Mouse (Mus musculus) right cerebral cortex, adult 2 months (tissue): ENCODE results near the gene Egflam.

Experiments used
- DNase-seq, 2 experiments: peaks; one replicate each; pipeline ENCODE4 v3.0.0; 2021 to 2022; ENCODE audit warnings: low spot score in 2 of 2

Gene Egflam

GRCm38 (mm10) chr15:7180576-7180975 is 217.6 kb downstream of the Egflam start:
- no peak for DNase-seq

DNA sequence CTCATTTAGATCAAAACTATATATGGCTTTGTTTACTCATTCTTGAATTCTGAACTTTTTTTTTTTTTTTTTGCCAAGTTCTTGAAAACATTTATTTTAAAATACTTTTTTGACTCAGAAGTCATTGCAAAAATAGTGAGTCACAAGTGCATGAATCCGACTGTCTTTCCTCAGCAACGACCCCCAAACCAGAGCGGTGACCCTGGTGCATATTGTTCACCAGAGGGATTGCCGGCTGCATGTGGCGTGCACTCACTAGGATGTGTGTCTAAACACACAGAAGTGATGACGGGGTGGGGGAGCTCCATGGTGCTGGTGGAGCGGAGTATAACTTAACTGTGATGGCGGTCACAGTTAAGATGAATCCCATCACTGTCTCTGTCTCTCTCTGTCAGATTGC is 224.4 kb downstream of the Egflam start:
- no peak for DNase-seq

DNA sequence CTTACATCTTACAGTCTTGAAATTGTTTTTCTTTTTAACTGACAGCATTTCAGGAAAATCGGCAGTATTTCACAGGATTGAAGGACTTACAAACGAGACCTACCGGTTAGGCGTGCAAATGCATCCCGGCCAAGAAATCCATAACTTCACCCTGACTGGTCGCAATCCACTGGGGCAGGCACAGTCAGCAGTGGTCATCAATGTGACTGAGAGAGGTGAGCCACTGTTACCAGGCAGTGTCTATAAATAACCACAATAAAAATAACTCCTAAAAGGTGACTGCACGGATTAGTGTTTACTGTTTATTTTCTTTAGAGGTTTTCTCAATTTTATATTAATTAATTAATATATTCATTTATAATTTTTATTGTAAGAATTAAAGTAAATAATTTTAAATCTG is 224.8 kb downstream of the Egflam start:
- DNase-seq: no peak

- DNase-seq: no peak
Measured at GRCm38 (mm10) chr15:7172875-7173274, 225.3 kb downstream of the Egflam start.

- no peak for DNase-seq
Measured at GRCm38 (mm10) chr15:7167906-7168532, 230.2 kb downstream of the Egflam start.

DNA sequence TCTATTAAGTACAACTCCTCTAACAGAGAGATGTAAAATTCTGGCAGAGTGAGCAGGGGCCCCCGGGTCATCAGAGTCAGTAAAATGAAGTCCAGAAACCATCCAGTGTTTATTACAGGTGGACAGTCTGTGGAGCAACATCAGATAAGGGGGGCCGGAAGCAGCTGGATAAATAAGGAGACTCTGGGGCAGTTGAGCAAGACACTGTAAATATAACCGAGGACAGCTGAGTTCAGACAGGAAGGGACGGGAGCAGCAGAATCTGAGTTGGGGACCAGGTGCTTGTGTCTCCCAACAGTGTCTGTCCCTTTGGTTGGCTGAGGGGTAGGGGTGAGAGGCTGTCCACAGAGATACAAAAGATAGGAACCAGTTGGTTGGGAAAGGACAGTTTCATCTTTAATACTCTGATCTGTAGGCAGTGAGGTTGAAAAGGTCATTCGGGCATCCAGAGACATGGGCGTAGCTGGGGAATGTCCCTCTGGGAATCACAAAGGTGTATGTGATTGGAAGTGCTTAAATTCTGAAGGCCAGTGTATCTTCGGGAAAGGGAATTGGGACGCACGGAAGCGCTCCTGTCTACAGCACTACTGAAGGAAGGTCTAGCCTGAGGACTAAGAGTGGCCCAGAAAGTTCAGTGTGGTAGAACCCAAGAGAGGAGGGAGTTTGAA is 230.8 kb downstream of the Egflam start:
- DNase-seq: no peak

- no peak for DNase-seq
Measured at GRCm38 (mm10) chr15:7166735-7167134, 231.5 kb downstream of the Egflam start.

- DNase-seq: no peak
Measured at GRCm38 (mm10) chr15:7163851-7164250, 234.3 kb downstream of the Egflam start.

DNA sequence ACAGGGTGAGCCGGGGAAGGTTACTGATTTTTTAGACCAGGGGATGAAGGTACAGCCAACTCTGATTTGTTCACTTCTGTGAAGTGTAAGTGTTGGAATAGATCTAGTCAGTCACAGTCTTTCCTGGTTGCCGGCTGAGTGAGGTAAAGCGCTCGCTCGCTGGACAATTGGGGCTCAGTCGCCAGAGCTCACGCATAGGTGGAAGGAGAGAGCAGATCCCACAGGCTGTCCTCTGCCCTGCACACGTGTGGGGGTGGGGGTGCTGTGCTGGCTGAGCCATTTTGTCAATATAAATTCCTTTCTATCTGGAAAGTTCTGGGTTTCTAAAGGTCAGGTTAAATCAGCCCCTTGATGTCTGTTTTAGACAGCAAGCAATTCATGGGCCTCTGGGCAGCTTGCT is 237.9 kb downstream of the Egflam start:
- no peak for DNase-seq

DNA sequence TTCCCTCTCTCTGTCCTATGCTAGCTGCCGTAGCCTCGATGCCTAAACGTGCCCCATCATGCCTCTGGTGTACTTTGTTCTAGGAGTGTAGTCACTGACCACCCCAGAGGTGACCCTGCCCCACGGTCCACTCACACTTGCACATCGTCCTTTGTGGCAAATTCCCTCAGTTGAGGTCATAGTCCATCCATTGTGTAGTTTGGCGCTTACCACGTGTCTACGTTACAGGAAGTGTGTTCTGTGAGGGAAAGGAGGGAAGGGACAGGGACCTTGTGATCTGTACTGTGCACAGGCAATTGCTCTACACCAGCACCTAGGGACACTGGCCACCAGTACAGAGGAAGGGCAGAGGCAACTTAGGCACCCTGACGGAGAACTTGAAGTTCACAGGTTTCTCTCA is 238.3 kb downstream of the Egflam start:
- DNase-seq: no peak

DNA sequence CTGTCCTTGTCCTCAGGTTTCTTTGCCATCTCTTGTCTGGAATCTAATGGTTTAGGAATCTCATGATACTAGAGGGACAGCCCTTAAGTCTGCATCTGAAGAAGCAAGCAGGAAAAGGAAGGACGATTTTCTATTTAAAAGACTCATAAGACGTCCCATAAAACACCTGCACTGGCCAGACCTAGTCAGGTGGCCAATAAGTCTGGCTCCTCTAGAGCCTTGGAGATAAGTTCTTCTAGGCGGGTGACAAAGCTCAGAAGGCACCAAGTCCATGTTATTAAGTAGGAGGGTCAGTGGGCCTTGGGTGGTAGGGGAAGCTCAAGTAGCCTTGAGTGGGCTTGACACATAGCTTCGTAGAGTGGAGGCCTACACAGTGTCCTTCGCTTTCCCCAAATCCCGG is 240.5 kb downstream of the Egflam start:
- DNase-seq: no peak
